In genomic region chr15:95836077-95836476, GRCm38 (mm10) we compare ENCODE assay signal across 12 mouse cellular contexts. TPM values are rescaled to one million over a fixed set of nuclear protein-coding genes. Genes with fewer than 3 reads are reported as not detected.
A peak's percentile ranks its signal among the peaks of the same experiment; 100 is the strongest.
DNase-seq lines count a peak whose midpoint lies in the region; ATAC-seq and TF ChIP-seq lines count a peak whose summit lies in the region.
"Had no signal": no experiment of that assay in that cellular context is flagged by ENCODE, and none has a peak within 500 bp of the region (broad histone marks: within the 10 kb centered on the region; RNA-seq: fewer than 3 reads in every experiment).

No protein-coding gene starts in this region.

- H3K9ac ChIP-seq in midbrain, embryonic 11.5 days (ENCODE audit: low read length), result no peak overlapping the region
- no peak overlapping the region for H3K9ac ChIP-seq in midbrain, embryonic 14.5 days (replicated peaks; ENCODE audit: low read length)
- no peak overlapping the region for H3K9ac ChIP-seq in heart, postnatal 0 days (replicated peaks; ENCODE audit: low read depth, low read length)
- H3K9ac ChIP-seq in forebrain, embryonic 15.5 days (replicated peaks), result no peak overlapping the region
- H3K9ac ChIP-seq: embryonic facial prominence, embryonic 15.5 days; liver, embryonic 12.5 days had no signal

- TF ChIP-seq CTCF in heart, postnatal 0 days (IDR thresholded peaks at IDR 0.05; ENCODE audit: low read depth), result no peak

- ATAC-seq in midbrain, embryonic 11.5 days (ENCODE audit: low FRiP score), result no peak
- no peak for ATAC-seq in midbrain, embryonic 14.5 days (ENCODE audit: low FRiP score, low TSS enrichment)
- no peak for ATAC-seq in heart, postnatal 0 days (ENCODE audit: insufficient read depth, low read depth)
- ATAC-seq in granulocyte monocyte progenitor cell, adult 5-6 weeks (replicated peaks; ENCODE audit: poor library complexity, severe bottlenecking), result no peak
- no peak for ATAC-seq in forebrain, embryonic 15.5 days (replicated peaks)
- ATAC-seq: forebrain, embryonic 16.5 days; liver, embryonic 12.5 days had no signal

- no peak overlapping the region for H3K4me3 ChIP-seq in midbrain, embryonic 11.5 days (ENCODE audit: low read depth, low read length)
- H3K4me3 ChIP-seq in midbrain, embryonic 14.5 days (replicated peaks; ENCODE audit: low read depth, low read length), result no peak overlapping the region
- no peak overlapping the region for H3K4me3 ChIP-seq in heart, postnatal 0 days (ENCODE audit: low read depth, low read length)
- H3K4me3 ChIP-seq in forebrain, embryonic 15.5 days, result no peak overlapping the region
- H3K4me3 ChIP-seq: embryonic facial prominence, embryonic 15.5 days; liver, embryonic 12.5 days had no signal

- H3K4me2 ChIP-seq in midbrain, embryonic 11.5 days, result no peak overlapping the region
- H3K4me2 ChIP-seq in midbrain, embryonic 14.5 days (ENCODE audit: low read length), result no peak overlapping the region
- no peak overlapping the region for H3K4me2 ChIP-seq in heart, postnatal 0 days (ENCODE audit: low read depth, low read length)
- no peak overlapping the region for H3K4me2 ChIP-seq in forebrain, embryonic 15.5 days (replicated peaks)
- H3K4me2 ChIP-seq: embryonic facial prominence, embryonic 15.5 days; liver, embryonic 12.5 days had no signal

- intact Hi-C loops in heart, postnatal 36 days (cut with DNase I), result loop anchor here (2.0 to 5.0 kb wide), 3 partner anchors 64 to 446 kb away; no protein-coding TSS in a partner anchor

- no peaks in the 10 kb centered on the region for H3K9me3 ChIP-seq in midbrain, embryonic 11.5 days (ENCODE audit: control insufficient read depth, low read length)
- H3K9me3 ChIP-seq in midbrain, embryonic 14.5 days (ENCODE audit: control insufficient read depth, low read length), result no peaks in the 10 kb centered on the region
- no peaks in the 10 kb centered on the region for H3K9me3 ChIP-seq in heart, postnatal 0 days (replicated peaks; ENCODE audit: control insufficient read depth, low read length)
- H3K9me3 ChIP-seq in forebrain, embryonic 15.5 days, result no peaks in the 10 kb centered on the region
- H3K9me3 ChIP-seq: embryonic facial prominence, embryonic 15.5 days; liver, embryonic 12.5 days had no signal

- WGBS in midbrain, embryonic 11.5 days, result 80% methylated on average over 4 of the region's 4 CpGs
- WGBS in midbrain, embryonic 14.5 days, result 90% methylated on average over 4 of the region's 4 CpGs
- 17% methylated on average over 4 of the region's 4 CpGs for whole genome bisulfite sequencing in heart, postnatal 0 days
- 84% methylated on average over 4 of the region's 4 CpGs for WGBS in forebrain, embryonic 15.5 days

- TF ChIP-seq EP300 in heart, postnatal 0 days (IDR thresholded peaks at IDR 0.05; ENCODE audit: low read depth), result no peak

- peak; percentile 37 to 47 for DNase-seq in heart, adult 18-20 months
- DNase-seq in heart, postnatal 36 days, result no peak
- peak; percentile 66 for DNase-seq in midbrain, embryonic 11.5 days (ENCODE audit: low spot score, missing footprints)
- no peak for DNase-seq in midbrain, embryonic 14.5 days
- DNase-seq in heart, postnatal 0 days (ENCODE audit: low spot score), result peak; percentile 60
- DNase-seq in adrenal gland, postnatal 36 days, result no peak
- DNase-seq: cerebellum, postnatal 10 days had no signal

- no peaks in the 10 kb centered on the region for H3K36me3 ChIP-seq in midbrain, embryonic 11.5 days (ENCODE audit: control insufficient read depth, insufficient read depth, low read length)
- no peaks in the 10 kb centered on the region for H3K36me3 ChIP-seq in midbrain, embryonic 14.5 days (ENCODE audit: control insufficient read depth, insufficient read depth, low read length)
- no peaks in the 10 kb centered on the region for H3K36me3 ChIP-seq in heart, postnatal 0 days (replicated peaks; ENCODE audit: control insufficient read depth, insufficient read depth, low read length)
- no peaks in the 10 kb centered on the region for H3K36me3 ChIP-seq in forebrain, embryonic 15.5 days
- H3K36me3 ChIP-seq: embryonic facial prominence, embryonic 15.5 days; liver, embryonic 12.5 days had no signal

- no peaks in the 10 kb centered on the region for H3K27me3 ChIP-seq in midbrain, embryonic 11.5 days (ENCODE audit: control insufficient read depth, insufficient read depth, low read length)
- H3K27me3 ChIP-seq in midbrain, embryonic 14.5 days (ENCODE audit: control insufficient read depth, insufficient read depth, low read length), result no peaks in the 10 kb centered on the region
- no peaks in the 10 kb centered on the region for H3K27me3 ChIP-seq in heart, postnatal 0 days (ENCODE audit: control insufficient read depth, insufficient read depth, low read length)
- H3K27me3 ChIP-seq in forebrain, embryonic 15.5 days, result no peaks in the 10 kb centered on the region
- H3K27me3 ChIP-seq: embryonic facial prominence, embryonic 15.5 days; liver, embryonic 12.5 days had no signal

- H3K4me1 ChIP-seq in midbrain, embryonic 11.5 days (ENCODE audit: control insufficient read depth, insufficient read depth, low read length), result 0 out of 2 replicates have a peak, but pooled peaks cover 3% of the 10 kb centered on the region
- no peaks in the 10 kb centered on the region for H3K4me1 ChIP-seq in midbrain, embryonic 14.5 days (ENCODE audit: control insufficient read depth, insufficient read depth, low read length)
- peaks cover 31% of the 10 kb centered on the region for H3K4me1 ChIP-seq in heart, postnatal 0 days (ENCODE audit: control insufficient read depth, insufficient read depth)
- no peaks in the 10 kb centered on the region for H3K4me1 ChIP-seq in forebrain, embryonic 15.5 days

- H3K27ac ChIP-seq in midbrain, embryonic 11.5 days (ENCODE audit: low read depth, low read length), result no peak overlapping the region
- no peak overlapping the region for H3K27ac ChIP-seq in midbrain, embryonic 14.5 days (replicated peaks; ENCODE audit: low read depth, low read length)
- H3K27ac ChIP-seq in heart, postnatal 0 days (ENCODE audit: low read depth), result peak overlapping the region; percentile 75
- H3K27ac ChIP-seq in forebrain, embryonic 15.5 days (replicated peaks), result no peak overlapping the region
- H3K27ac ChIP-seq: embryonic facial prominence, embryonic 15.5 days; liver, embryonic 12.5 days had no signal

RNA-seq across cellular contexts. Expression of gene Ano6, which starts 45.4 kb away (rescaled TPM):
- 10 to 100 TPM; 15.9 to 18.3 TPM for total RNA-seq in heart, adult 18-20 months (2021)
- total RNA-seq in heart, postnatal 36 days (2021), result 10 to 100 TPM; 20.6 to 23.0 TPM
- polyA plus RNA-seq in midbrain, embryonic 11.5 days (2014; fragmentation: Nextera tagmentation; extraction: Ambion mirVana), result 30.3 and 30.8 TPM in 2 replicates
- polyA plus RNA-seq in midbrain, embryonic 14.5 days (2014; fragmentation: Nextera tagmentation; extraction: Ambion mirVana), result 17.7 and 27.8 TPM in 2 replicates
- total RNA-seq in heart, postnatal 0 days (2014; rRNA removed; ENCODE audit: low replicate concordance), result 26.5 and 37.0 TPM in 2 replicates
- polyA plus RNA-seq in heart, postnatal 0 days (2015; fragmentation: Nextera tagmentation; extraction: Ambion mirVana), result 13.5 and 14.2 TPM in 2 replicates
- total RNA-seq in granulocyte monocyte progenitor cell, adult 5-6 weeks (2014; fragmentation: Nextera tagmentation), result 25.3 and 28.8 TPM in 2 replicates
- 28.7 and 30.9 TPM in 2 replicates for total RNA-seq in granulocyte monocyte progenitor cell, adult 5-6 weeks (2017)
- total RNA-seq in adrenal gland, postnatal 36 days (2021), result 10 to 100 TPM; 68.0 to 73.7 TPM
- polyA plus RNA-seq in forebrain, embryonic 15.5 days (2015; fragmentation: Nextera tagmentation; extraction: Ambion mirVana), result 22.1 and 22.4 TPM in 2 replicates

Comparison
In these comparisons a context has a peak if more than half of its experiments do, and no peak if none do; other contexts are left out.
1. DNase-seq: peak in heart, adult 18-20 months (2 of 2), midbrain, embryonic 11.5 days (single experiment) and heart, postnatal 0 days (single experiment); none in heart, postnatal 36 days (0 of 2), midbrain, embryonic 14.5 days (single experiment) and adrenal gland, postnatal 36 days (0 of 2).